Mouse (Mus musculus) ES-Bruce4 (cell line): ENCODE results near the gene Galp. TPM values are rescaled to one million over a fixed set of nuclear protein-coding genes. Genes with fewer than 3 reads are reported as not detected.

Experiments used
- H3K27ac ChIP-seq: 2 replicates; pipeline ENCODE4 v1.5.1; 2012; ENCODE audit warnings: low read length, inconsistent platforms; ENCODE audit not compliant: insufficient read depth
- H3K27me3 ChIP-seq: 2 replicates; pipeline ENCODE4 v1.6.1; 2012; ENCODE audit warnings: mild to moderate bottlenecking, low read length, inconsistent platforms; ENCODE audit not compliant: control insufficient read depth, poor library complexity, insufficient read depth, severe bottlenecking
- H3K36me3 ChIP-seq: 2 replicates; pipeline ENCODE4 v1.6.1; 2012; ENCODE audit warnings: inconsistent platforms, mild to moderate bottlenecking, low read length, moderate library complexity; ENCODE audit not compliant: control insufficient read depth, poor library complexity, insufficient read depth, severe bottlenecking
- H3K4me1 ChIP-seq: one replicate; pipeline ENCODE4 v1.8.1; 2011; ENCODE audit warnings: low read length; ENCODE audit not compliant: control insufficient read depth, insufficient read depth
- H3K4me3 ChIP-seq: 2 replicates; pipeline ENCODE4 v1.5.1; 2011; ENCODE audit warnings: low read depth, mild to moderate bottlenecking, low read length
- H3K9ac ChIP-seq: 2 replicates; pipeline ENCODE4 v1.6.1; 2012; ENCODE audit warnings: low read depth, mild to moderate bottlenecking, inconsistent platforms; ENCODE audit not compliant: poor library complexity, severe bottlenecking
- H3K9me3 ChIP-seq: replicated peaks from 2 replicates; pipeline ENCODE4 v1.6.1; 2012; ENCODE audit warnings: mild to moderate bottlenecking, low read length, inconsistent platforms; ENCODE audit not compliant: control insufficient read depth, poor library complexity, insufficient read depth, severe bottlenecking
- CTCF ChIP-seq: IDR thresholded peaks from one replicate; pipeline ENCODE4 v1.8.1; 2011; ENCODE audit warnings: low read depth, low read length
- EP300 ChIP-seq: IDR thresholded peaks from 2 replicates; pipeline ENCODE4 v1.6.1; 2011; ENCODE audit warnings: low read depth, low read length; ENCODE audit not compliant: insufficient read depth
- POLR2A ChIP-seq: IDR thresholded peaks from one replicate; pipeline ENCODE4 v1.8.1; 2011; ENCODE audit warnings: low read length; ENCODE audit not compliant: insufficient read depth
- polyA plus RNA-seq: library from polyadenylated mRNA; stranded (reverse); fragments of >200 nt; gene quantifications from 2 replicates; pipeline ENCODE4 v1.2.4, GENCODE M21; 2011; ENCODE audit warnings: low read depth; ENCODE audit not compliant: missing spikeins, insufficient read depth, insufficient read length

Gene Galp
- not detected in 2 replicates for polyA plus RNA-seq

DNA sequence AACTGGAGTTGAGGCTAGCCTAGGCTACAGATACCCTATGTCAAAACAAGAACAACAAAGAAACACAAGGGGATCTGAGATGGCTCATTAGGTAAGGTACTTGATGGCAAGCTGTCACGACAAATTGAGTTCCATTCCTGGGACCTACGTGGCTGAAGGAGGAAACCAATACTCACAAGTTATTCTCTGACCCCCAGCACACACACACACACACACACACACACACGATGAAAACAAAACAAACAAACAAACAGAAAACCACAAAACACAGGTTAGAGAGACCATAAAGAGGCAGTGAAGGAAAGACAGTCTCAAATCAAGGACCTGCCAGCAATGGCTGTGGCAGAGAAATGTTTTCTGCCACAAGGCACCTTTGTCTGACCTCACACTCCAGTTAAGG, at the start of gene Galp:
Galp (plus strand) TSS at position 301 of the 400 bp plus-strand sequence.
- Histone ChIP-seq H3K27ac (no peak within 1 kb of the TSS), H3K36me3 (no peaks in the 10 kb centered on the region), H3K9ac (no peak within 1 kb of the TSS), H3K4me1 (no peaks in the 10 kb centered on the region), H3K27me3 (no peaks in the 10 kb centered on the region), H3K9me3 (peaks cover 5% of the 10 kb centered on the region; the same call in 1 of the 2 replicates), H3K4me3 (no peak within 1 kb of the TSS)
- TF ChIP-seq EP300, result no peak
- no peak for TF ChIP-seq POLR2A
- TF ChIP-seq CTCF, result no peak

DNA sequence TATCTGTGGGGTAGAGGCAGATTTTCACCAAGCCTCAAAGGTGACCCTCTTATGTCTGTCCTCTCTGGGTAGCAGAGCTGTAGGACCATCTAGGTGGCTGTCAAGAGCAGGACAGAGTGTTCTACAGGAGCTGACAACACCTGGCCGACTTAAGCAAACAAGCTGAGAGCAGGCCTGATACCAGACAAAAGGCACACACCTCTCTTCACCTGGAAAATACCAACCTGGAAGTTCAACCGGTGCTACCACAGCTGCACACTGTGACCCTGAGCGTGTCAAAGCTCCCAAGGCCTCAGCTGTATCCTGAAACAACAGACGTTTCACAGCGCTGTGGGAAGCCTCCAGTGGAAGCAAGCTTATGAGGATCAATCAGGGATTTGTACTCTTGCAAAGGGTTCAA, 49.2 kb upstream of the Galp start:
- H3K9me3 ChIP-seq, result no peaks in the 10 kb centered on the region
- TF ChIP-seq POLR2A (no peak), CTCF (no peak), EP300 (no peak)
- peaks cover 9% of the 10 kb centered on the region for H3K4me1 ChIP-seq
- no peak overlapping the region for H3K4me3 ChIP-seq
- H3K36me3 ChIP-seq, result no peaks in the 10 kb centered on the region
- no peaks in the 10 kb centered on the region for H3K27me3 ChIP-seq
- no peak overlapping the region for H3K9ac ChIP-seq
- no peak overlapping the region for H3K27ac ChIP-seq

DNA sequence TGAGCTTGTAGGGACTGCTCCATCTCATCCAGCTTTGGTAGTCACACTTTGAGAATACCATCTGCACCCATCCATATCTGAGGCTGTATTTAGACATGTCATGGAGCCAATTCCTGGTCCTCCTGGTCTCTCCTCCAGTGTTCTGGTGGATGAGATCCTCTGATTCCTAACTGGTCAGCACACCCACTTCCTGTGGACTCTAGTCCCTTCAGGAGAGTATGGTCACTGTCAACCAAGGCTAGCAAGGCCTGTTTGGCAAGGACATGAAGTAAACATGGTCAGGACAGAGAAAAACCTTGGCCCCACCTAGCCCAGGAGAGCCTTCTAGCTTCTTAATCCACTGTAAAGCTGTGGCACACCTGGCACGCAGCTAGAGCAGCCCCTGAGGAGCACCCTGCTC, 45.6 kb upstream of the Galp start:
- no peaks in the 10 kb centered on the region for H3K27me3 ChIP-seq
- H3K4me1 ChIP-seq, result peaks cover 9% of the 10 kb centered on the region
- TF ChIP-seq POLR2A (no peak), EP300 (no peak), CTCF (no peak)
- H3K27ac ChIP-seq, result no peak overlapping the region
- no peaks in the 10 kb centered on the region for H3K9me3 ChIP-seq
- no peak overlapping the region for H3K9ac ChIP-seq
- H3K4me3 ChIP-seq, result no peak overlapping the region
- H3K36me3 ChIP-seq, result no peaks in the 10 kb centered on the region

DNA sequence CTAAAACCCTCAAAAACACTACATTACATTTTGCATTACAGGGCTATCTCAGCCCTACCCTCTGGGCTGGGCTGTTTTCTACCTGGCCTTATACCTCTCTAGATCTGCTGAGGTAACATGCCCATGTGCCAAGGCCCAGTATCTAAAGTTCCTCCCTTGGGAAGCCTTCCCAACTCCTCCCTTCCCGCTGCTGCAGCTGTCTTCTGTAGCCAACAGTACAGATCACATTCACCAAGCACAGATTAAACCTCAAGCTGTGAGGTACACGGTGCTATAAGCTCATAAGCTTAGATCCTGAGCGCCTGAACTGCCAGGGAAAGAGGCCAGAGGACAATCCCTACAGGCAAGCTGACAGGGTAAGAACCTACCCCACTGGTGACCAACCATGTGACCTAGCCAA, 44.9 kb upstream of the Galp start:
- H3K4me3 ChIP-seq, result no peak overlapping the region
- no peaks in the 10 kb centered on the region for H3K9me3 ChIP-seq
- H3K9ac ChIP-seq, result no peak overlapping the region
- TF ChIP-seq EP300 (no peak), POLR2A (no peak), CTCF (no peak)
- peaks cover 7% of the 10 kb centered on the region for H3K4me1 ChIP-seq
- no peaks in the 10 kb centered on the region for H3K27me3 ChIP-seq
- H3K27ac ChIP-seq, result no peak overlapping the region
- H3K36me3 ChIP-seq, result no peaks in the 10 kb centered on the region

DNA sequence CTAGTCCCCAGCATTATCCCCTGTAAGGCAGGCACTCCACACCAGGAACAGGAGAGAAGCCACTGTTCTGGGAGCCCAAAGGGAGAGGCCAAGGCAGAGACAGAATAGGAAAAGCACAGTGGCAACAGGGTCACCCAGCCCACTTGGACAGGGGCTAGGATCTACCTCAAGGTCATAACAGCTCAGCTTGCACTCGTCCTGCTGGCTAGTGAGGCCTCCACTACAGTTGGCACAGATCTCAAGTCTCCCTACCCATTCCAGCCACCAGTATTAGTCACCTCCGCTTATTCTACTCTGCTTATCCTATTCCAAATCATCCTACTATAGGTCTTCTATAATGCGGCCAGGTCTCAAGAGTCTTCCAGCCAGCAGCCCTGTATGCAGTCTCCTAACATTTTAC, 43.8 kb upstream of the Galp start:
- no peak overlapping the region for H3K27ac ChIP-seq
- TF ChIP-seq POLR2A (no peak), EP300 (no peak), CTCF (no peak)
- H3K4me1 ChIP-seq, result peaks cover 4% of the 10 kb centered on the region
- H3K36me3 ChIP-seq, result no peaks in the 10 kb centered on the region
- H3K9ac ChIP-seq, result no peak overlapping the region
- no peaks in the 10 kb centered on the region for H3K9me3 ChIP-seq
- no peaks in the 10 kb centered on the region for H3K27me3 ChIP-seq
- H3K4me3 ChIP-seq, result no peak overlapping the region

DNA sequence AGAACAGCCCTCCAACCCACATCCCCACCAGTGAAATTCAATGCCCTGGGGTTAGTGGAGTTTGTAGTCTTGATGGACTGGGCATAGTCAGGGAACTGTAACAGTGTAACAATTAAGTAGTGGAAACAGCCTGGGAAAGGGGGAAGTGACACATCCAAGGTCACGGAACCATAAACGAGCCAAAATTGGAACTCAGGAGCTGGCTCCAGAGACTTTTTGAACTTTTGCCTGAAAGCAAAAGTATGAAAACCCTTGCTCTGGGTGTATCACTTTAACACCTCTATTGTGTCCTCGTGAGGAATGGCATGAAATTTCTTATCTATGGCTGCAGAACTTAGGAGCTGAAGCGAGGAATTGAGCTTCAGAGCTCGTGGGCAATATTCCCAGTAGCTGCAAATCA, 42.7 kb upstream of the Galp start:
- no peaks in the 10 kb centered on the region for H3K36me3 ChIP-seq
- H3K9me3 ChIP-seq, result no peaks in the 10 kb centered on the region
- peak overlapping the region; percentile 93; the same call in 1 of the 2 replicates for H3K9ac ChIP-seq
- H3K27ac ChIP-seq, result no peak overlapping the region
- H3K4me3 ChIP-seq, result no peak overlapping the region
- peaks cover 1% of the 10 kb centered on the region for H3K4me1 ChIP-seq
- no peaks in the 10 kb centered on the region for H3K27me3 ChIP-seq
- TF ChIP-seq EP300 (no peak), CTCF (no peak), POLR2A (no peak)
